Mouse (Mus musculus): ENCODE measurements around the gene 0610009B22Rik. TPM values are rescaled to one million over a fixed set of nuclear protein-coding genes. Genes with fewer than 3 reads are reported as not detected.
"Not testable (repeated sequence)": the region's sequence is repeated elsewhere in the genome, so short reads cannot be mapped to it uniquely, and the experiment has no call there.

0610009B22Rik gene
- 105 and 142 TPM in 2 replicates for polyA plus RNA-seq (2014; fragmentation: Nextera tagmentation; extraction: Ambion mirVana)

DNA sequence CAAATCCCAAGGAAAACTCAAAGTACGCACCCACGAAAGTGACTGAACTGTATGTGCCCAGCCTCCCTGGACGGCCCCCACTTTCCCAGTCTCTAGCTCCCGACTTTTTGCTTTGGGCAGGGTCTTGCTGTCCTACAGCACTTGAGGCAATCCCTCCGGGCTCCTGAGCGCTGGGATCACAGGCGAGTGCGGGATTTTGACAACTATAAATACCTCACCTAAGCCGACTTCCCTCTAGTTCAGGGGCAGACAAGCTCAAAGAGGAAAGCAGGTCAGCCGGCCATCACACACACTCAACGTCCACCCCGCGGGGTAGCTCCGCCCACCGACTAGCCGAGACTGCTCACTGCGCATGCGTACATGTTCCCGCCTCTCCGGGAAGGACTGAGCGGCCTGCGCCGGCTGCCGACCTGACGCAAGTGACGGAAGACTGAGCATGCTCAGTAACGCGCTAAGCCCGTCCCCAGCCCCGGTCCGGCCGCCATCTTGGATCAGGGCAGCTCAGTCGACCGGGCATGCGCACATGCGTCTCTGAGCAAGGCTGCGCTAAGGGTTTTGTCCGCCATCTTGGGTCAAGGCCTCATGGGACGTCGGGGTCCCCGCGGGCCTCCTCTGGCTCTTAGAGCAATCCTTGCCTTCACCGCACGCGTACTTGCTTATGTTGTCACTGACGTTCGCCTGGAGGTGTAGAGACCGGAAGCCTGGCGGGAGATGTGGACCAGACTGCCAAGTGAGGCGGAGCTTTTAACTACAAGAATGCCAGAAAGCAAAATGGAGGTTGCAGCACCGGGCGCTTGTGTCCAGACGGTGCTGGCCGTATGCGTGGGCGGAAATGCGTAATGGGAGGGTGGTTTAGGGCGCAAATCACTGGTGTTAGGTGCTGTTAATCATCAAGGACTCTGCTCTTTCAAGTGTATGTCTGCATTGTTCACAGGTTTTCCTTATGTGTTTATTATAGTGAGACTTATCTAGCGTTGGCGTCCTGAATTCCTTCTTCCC, at the start of gene 0610009B22Rik:
Gene 0610009B22Rik, minus strand, starts transcription at position 545 of the 999 bp plus-strand sequence.
- peak within 1 kb of the TSS; percentile 97 for H3K27ac ChIP-seq (ENCODE audit: low read depth, low read length)
- H3K27me3 ChIP-seq (ENCODE audit: control insufficient read depth, insufficient read depth, low read length), result no peaks in the 10 kb centered on the region
- peak within 1 kb of the TSS; percentile 69 for H3K4me2 ChIP-seq (replicated peaks; ENCODE audit: low read depth, low read length)
- WGBS, result under 1% methylated on average over 60 of the region's 60 CpGs
- peak within 1 kb of the TSS; percentile 83 for H3K4me3 ChIP-seq (ENCODE audit: low read length)
- peak; percentile 99 for ATAC-seq (ENCODE audit: low FRiP score, low TSS enrichment)
- H3K36me3 ChIP-seq (ENCODE audit: control insufficient read depth, insufficient read depth, low read length), result peaks cover 6% of the 10 kb centered on the region; the same call in 1 of the 2 replicates
- H3K9ac ChIP-seq (ENCODE audit: low read depth, low read length), result peak within 1 kb of the TSS; percentile 82
- peaks cover 14% of the 10 kb centered on the region; the same call in 1 of the 2 replicates for H3K4me1 ChIP-seq (ENCODE audit: control insufficient read depth, insufficient read depth, low read length)
- no peaks in the 10 kb centered on the region for H3K9me3 ChIP-seq (ENCODE audit: control insufficient read depth, low read length)

DNA sequence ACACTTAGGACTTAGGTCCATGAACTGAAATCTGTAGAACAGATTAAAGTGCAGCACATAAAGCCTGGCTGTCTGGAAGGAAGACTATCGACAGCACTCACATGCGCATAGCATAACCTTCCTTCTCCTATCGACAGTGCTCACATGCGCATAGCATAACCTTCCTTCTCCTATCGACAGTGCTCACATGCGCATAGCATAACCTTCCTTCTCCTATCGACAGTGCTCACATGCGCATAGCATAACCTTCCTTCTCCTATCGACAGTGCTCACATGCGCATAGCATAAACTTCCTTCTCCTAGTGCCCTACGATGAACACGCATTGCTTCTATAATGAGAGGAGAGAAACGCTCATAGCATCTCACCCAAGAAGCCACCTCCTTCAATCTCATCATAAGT, 45.5 kb upstream of the 0610009B22Rik start:
- H3K27me3 ChIP-seq (ENCODE audit: control insufficient read depth, insufficient read depth, low read length); H3K9ac ChIP-seq (ENCODE audit: low read depth, low read length); H3K4me3 ChIP-seq (ENCODE audit: low read length); H3K9me3 ChIP-seq (ENCODE audit: control insufficient read depth, low read length); H3K4me1 ChIP-seq (ENCODE audit: control insufficient read depth, insufficient read depth, low read length); ATAC-seq (ENCODE audit: low FRiP score, low TSS enrichment); H3K27ac ChIP-seq (ENCODE audit: low read depth, low read length); H3K4me2 ChIP-seq (replicated peaks; ENCODE audit: low read depth, low read length): not testable (repeated sequence)
- H3K36me3 ChIP-seq (ENCODE audit: control insufficient read depth, insufficient read depth, low read length), result peaks cover 56% of the 10 kb centered on the region
- WGBS, result 98% methylated on average over 12 of the region's 13 CpGs

DNA sequence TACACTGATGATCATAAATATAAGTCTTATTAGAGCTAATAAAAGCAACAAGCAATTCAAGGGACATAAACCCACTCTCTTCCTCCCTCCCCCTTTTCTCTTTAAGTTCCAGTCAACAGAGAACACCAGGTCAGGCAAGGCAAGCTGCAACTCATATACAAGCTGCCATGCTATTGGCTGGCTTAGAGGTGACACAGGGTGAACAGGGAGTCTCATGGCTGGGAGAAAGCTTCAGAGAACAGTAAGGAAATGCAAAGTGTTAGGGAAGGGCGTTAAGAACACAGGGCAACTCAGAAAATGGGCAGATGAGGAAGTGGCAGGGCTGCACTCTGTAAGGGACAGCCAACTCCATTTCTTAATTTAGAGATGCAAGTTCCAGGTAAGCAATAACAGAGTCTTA, 44.2 kb upstream of the 0610009B22Rik start:
- H3K4me3 ChIP-seq (ENCODE audit: low read length), result no peak overlapping the region
- no peaks in the 10 kb centered on the region for H3K4me1 ChIP-seq (ENCODE audit: control insufficient read depth, insufficient read depth, low read length)
- peaks cover 52% of the 10 kb centered on the region for H3K36me3 ChIP-seq (ENCODE audit: control insufficient read depth, insufficient read depth, low read length)
- WGBS, result 85% methylated on average over 1 of the region's 1 CpGs
- H3K27ac ChIP-seq (ENCODE audit: low read depth, low read length), result no peak overlapping the region
- H3K4me2 ChIP-seq (replicated peaks; ENCODE audit: low read depth, low read length), result no peak overlapping the region
- H3K27me3 ChIP-seq (ENCODE audit: control insufficient read depth, insufficient read depth, low read length), result no peaks in the 10 kb centered on the region
- no peak for ATAC-seq (ENCODE audit: low FRiP score, low TSS enrichment)
- no peaks in the 10 kb centered on the region for H3K9me3 ChIP-seq (ENCODE audit: control insufficient read depth, low read length)
- no peak overlapping the region for H3K9ac ChIP-seq (ENCODE audit: low read depth, low read length)

DNA sequence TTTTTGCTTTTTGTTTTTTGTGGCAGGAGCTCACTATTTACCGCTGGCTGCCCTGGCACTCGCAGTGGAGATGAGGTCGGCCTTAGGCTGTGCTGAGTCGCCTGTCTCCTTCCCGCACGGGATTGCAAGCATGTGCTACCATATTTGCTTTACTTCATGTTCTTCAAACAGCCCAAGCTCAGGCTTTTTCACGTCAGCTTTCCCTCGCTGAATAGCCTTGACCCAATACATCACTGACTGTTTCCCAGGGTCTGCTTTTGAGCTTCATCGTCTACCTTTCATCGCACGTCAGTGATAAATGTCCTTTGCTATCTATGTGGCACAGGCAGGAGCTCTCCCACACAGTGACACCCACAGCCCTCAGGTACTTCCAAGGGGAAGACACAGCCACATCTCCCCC, 32.4 kb upstream of the 0610009B22Rik start:
- Histone ChIP-seq H3K9me3 (ENCODE audit: control insufficient read depth, low read length) (no peaks in the 10 kb centered on the region), H3K27me3 (ENCODE audit: control insufficient read depth, insufficient read depth, low read length) (no peaks in the 10 kb centered on the region), H3K27ac (ENCODE audit: low read depth, low read length) (no peak overlapping the region), H3K4me1 (ENCODE audit: control insufficient read depth, insufficient read depth, low read length) (no peaks in the 10 kb centered on the region), H3K9ac (ENCODE audit: low read depth, low read length) (no peak overlapping the region), H3K36me3 (ENCODE audit: control insufficient read depth, insufficient read depth, low read length) (peaks cover 66% of the 10 kb centered on the region), H3K4me3 (ENCODE audit: low read length) (no peak overlapping the region), H3K4me2 (replicated peaks; ENCODE audit: low read depth, low read length) (no peak overlapping the region)
- ATAC-seq (ENCODE audit: low FRiP score, low TSS enrichment), result no peak
- WGBS, result 92% methylated on average over 11 of the region's 11 CpGs

DNA sequence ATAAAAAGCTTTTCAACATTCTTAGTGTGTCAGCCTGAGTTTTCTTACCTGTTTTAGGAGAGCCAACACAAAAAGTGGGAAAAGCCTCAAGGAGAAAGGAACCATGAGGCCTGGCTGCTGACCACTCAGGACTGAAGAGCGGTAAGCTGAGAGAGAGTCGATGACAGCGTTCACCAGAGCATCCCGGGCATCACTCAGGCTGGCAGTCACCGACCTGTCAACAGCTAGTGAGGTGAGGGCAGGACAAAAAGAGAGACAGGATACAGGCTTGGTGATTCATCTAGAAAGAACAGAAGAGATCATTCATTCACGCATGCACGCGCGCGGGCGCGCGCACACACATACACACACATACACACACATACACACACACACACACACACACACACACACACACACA, 18.4 kb upstream of the 0610009B22Rik start:
- H3K36me3 ChIP-seq (ENCODE audit: control insufficient read depth, insufficient read depth, low read length), result peaks cover 74% of the 10 kb centered on the region
- 94% methylated on average over 12 of the region's 13 CpGs for WGBS
- H3K9ac ChIP-seq (ENCODE audit: low read depth, low read length), result no peak overlapping the region
- no peaks in the 10 kb centered on the region for H3K27me3 ChIP-seq (ENCODE audit: control insufficient read depth, insufficient read depth, low read length)
- H3K4me1 ChIP-seq (ENCODE audit: control insufficient read depth, insufficient read depth, low read length), result no peaks in the 10 kb centered on the region
- no peaks in the 10 kb centered on the region for H3K9me3 ChIP-seq (ENCODE audit: control insufficient read depth, low read length)
- no peak overlapping the region for H3K27ac ChIP-seq (ENCODE audit: low read depth, low read length)
- ATAC-seq (ENCODE audit: low FRiP score, low TSS enrichment), result no peak
- no peak overlapping the region for H3K4me3 ChIP-seq (ENCODE audit: low read length)
- no peak overlapping the region for H3K4me2 ChIP-seq (replicated peaks; ENCODE audit: low read depth, low read length)

DNA sequence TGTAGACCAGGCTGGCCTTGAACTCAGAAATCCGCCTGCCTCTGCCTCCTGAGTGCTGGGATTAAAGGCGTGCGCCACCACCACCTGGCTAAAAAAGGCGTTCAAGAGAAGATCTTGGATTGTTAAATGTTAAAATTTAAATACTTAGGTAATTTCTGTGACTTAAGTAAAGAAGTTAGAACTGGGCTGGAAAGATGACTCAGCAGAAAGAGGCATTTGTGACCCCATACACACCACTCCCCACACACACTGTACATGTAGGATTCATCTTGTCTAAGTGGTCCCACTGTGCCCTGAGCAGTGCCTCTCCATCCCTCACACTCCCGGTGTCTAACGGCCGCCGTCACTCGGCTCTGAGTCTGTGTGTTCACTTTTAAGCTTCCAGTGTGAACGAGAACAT, 17.8 kb upstream of the 0610009B22Rik start:
- H3K27me3 ChIP-seq (ENCODE audit: control insufficient read depth, insufficient read depth, low read length), result no peaks in the 10 kb centered on the region
- ATAC-seq (ENCODE audit: low FRiP score, low TSS enrichment), result no peak
- H3K36me3 ChIP-seq (ENCODE audit: control insufficient read depth, insufficient read depth, low read length), result peaks cover 69% of the 10 kb centered on the region
- H3K4me2 ChIP-seq (replicated peaks; ENCODE audit: low read depth, low read length), result no peak overlapping the region
- H3K27ac ChIP-seq (ENCODE audit: low read depth, low read length), result no peak overlapping the region
- H3K9ac ChIP-seq (ENCODE audit: low read depth, low read length), result no peak overlapping the region
- H3K4me3 ChIP-seq (ENCODE audit: low read length), result no peak overlapping the region
- H3K4me1 ChIP-seq (ENCODE audit: control insufficient read depth, insufficient read depth, low read length), result no peaks in the 10 kb centered on the region
- WGBS, result 95% methylated on average over 10 of the region's 10 CpGs
- H3K9me3 ChIP-seq (ENCODE audit: control insufficient read depth, low read length), result no peaks in the 10 kb centered on the region

DNA sequence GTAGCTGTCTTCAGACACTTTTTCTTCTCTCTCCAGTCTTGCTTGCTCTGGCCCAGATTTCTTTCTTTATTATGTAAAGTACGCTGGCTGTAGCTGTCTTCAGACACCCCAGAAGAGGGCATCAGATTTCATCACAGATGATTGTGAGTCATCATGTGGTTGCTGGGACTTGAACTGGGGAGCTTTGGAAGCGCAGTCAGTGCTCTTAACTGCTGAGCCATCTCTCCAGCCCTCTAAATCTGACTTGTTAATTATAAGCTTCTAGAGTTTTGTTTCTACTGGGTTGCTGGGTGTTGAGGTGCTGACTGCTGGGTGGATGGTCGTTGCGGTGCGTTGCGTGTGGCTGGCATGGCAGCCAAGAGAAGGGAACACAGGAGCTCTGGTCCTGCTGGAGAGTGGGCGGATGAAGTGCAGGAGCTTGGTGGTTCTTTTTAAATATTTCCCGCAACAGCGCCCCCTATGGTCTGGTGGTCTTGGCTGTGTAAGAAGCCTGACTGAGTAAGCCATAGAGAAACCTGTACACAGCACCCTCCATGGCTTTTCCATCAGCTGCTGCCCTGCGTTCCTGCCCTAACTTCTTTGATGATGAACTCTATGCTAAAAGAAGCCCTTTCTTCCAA, 14.8 kb upstream of the 0610009B22Rik start:
- Histone ChIP-seq H3K4me1 (ENCODE audit: control insufficient read depth, insufficient read depth, low read length) (no peaks in the 10 kb centered on the region), H3K9ac (ENCODE audit: low read depth, low read length) (no peak overlapping the region), H3K27me3 (ENCODE audit: control insufficient read depth, insufficient read depth, low read length) (no peaks in the 10 kb centered on the region), H3K9me3 (ENCODE audit: control insufficient read depth, low read length) (no peaks in the 10 kb centered on the region), H3K4me2 (replicated peaks; ENCODE audit: low read depth, low read length) (no peak overlapping the region), H3K4me3 (ENCODE audit: low read length) (no peak overlapping the region), H3K36me3 (ENCODE audit: control insufficient read depth, insufficient read depth, low read length) (peaks cover 78% of the 10 kb centered on the region), H3K27ac (ENCODE audit: low read depth, low read length) (no peak overlapping the region)
- WGBS, result 69% methylated on average over 10 of the region's 10 CpGs
- ATAC-seq (ENCODE audit: low FRiP score, low TSS enrichment), result no peak

DNA sequence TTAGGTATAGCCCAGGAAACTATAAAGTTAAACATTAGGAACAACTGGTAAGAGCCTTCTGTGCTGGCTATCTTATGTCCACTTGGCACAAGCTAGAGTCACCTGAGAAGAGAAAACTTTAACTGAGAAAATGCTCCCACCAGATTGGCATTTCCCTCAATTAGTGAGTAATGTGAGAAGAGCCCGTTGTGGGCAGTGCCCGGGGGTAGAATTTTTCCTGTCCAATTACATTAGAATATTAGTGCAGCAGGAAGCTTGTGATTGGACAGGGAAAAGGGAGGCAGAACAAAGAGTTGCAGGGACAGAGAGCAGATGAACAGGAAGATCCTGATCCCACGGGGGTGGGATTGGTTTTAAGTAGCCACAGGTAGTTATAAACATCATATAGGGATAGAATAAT, 14.2 kb upstream of the 0610009B22Rik start:
- H3K9ac ChIP-seq (ENCODE audit: low read depth, low read length), result no peak overlapping the region
- no peak overlapping the region for H3K4me3 ChIP-seq (ENCODE audit: low read length)
- 47% methylated on average over 3 of the region's 3 CpGs for WGBS
- peaks cover 78% of the 10 kb centered on the region for H3K36me3 ChIP-seq (ENCODE audit: control insufficient read depth, insufficient read depth, low read length)
- H3K9me3 ChIP-seq (ENCODE audit: control insufficient read depth, low read length), result no peaks in the 10 kb centered on the region
- ATAC-seq (ENCODE audit: low FRiP score, low TSS enrichment), result no peak
- H3K27ac ChIP-seq (ENCODE audit: low read depth, low read length), result no peak overlapping the region
- H3K27me3 ChIP-seq (ENCODE audit: control insufficient read depth, insufficient read depth, low read length), result no peaks in the 10 kb centered on the region
- H3K4me1 ChIP-seq (ENCODE audit: control insufficient read depth, insufficient read depth, low read length), result no peaks in the 10 kb centered on the region
- H3K4me2 ChIP-seq (replicated peaks; ENCODE audit: low read depth, low read length), result no peak overlapping the region

DNA sequence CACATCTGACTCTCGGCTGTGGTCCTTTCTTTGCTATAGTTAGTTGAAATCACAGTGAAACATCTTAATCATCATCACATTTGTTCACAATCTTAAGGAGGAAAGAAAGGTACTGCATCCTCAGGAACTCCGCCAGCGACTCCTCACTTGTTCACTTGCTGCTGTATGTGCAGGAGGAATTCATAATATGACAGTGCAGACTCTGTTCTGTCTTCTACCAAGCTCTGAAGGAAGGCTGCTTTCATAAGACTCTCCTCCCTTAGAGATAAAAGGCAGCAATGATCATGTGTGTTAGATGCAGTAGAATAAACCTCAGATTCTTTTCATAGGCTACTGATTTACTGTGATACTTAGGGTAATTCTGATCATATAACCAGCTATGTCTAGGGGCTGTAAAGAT, 6.3 kb upstream of the 0610009B22Rik start:
- Histone ChIP-seq H3K4me3 (ENCODE audit: low read length) (no peak overlapping the region), H3K9me3 (ENCODE audit: control insufficient read depth, low read length) (no peaks in the 10 kb centered on the region), H3K36me3 (ENCODE audit: control insufficient read depth, insufficient read depth, low read length) (peaks cover 36% of the 10 kb centered on the region), H3K4me1 (ENCODE audit: control insufficient read depth, insufficient read depth, low read length) (no peaks in the 10 kb centered on the region), H3K4me2 (replicated peaks; ENCODE audit: low read depth, low read length) (no peak overlapping the region), H3K9ac (ENCODE audit: low read depth, low read length) (no peak overlapping the region), H3K27ac (ENCODE audit: low read depth, low read length) (no peak overlapping the region), H3K27me3 (ENCODE audit: control insufficient read depth, insufficient read depth, low read length) (no peaks in the 10 kb centered on the region)
- no peak for ATAC-seq (ENCODE audit: low FRiP score, low TSS enrichment)
- WGBS, result 96% methylated on average over 3 of the region's 3 CpGs

Data from kidney, embryonic 14.5 days (tissue).